Mouse (Mus musculus) embryonic facial prominence, embryonic 14.5 days (tissue): ENCODE results near the gene Slc38a3. TPM values are rescaled to one million over a fixed set of nuclear protein-coding genes. Genes with fewer than 3 reads are reported as not detected.
A peak's percentile ranks its signal among the peaks of the same experiment; 100 is the strongest.

Experiments used
- ATAC-seq: fragments of 200-750 bp; cut with Nextera tagmentation; 2 replicates; pipeline ENCODE4 v1.8.0; 2017; ENCODE audit warnings: low read depth, moderate number of reproducible peaks, moderate TSS enrichment
- DNase-seq: peaks from one replicate; pipeline ENCODE4 v3.0.0-alpha.2; 2015; ENCODE audit warnings: low spot score
- H3K27ac ChIP-seq: fragments of 300-500 bp; sonication (generic); replicated peaks from 2 replicates; pipeline ENCODE4 v1.5.1; 2014; ENCODE audit warnings: low read depth, mild to moderate bottlenecking, low read length, moderate library complexity
- H3K27me3 ChIP-seq: fragments of 300-500 bp; sonication (generic); replicated peaks from 2 replicates; pipeline ENCODE4 v1.6.1; 2014; ENCODE audit warnings: low read length; ENCODE audit not compliant: control insufficient read depth, insufficient read depth
- H3K36me3 ChIP-seq: fragments of 300-500 bp; sonication (generic); 2 replicates; pipeline ENCODE4 v1.6.1; 2014; ENCODE audit warnings: low read length, mixed read lengths; ENCODE audit not compliant: control insufficient read depth, insufficient read depth
- H3K4me1 ChIP-seq: fragments of 300-500 bp; sonication (generic); 2 replicates; pipeline ENCODE4 v1.6.1; 2014; ENCODE audit warnings: antibody characterized with exemption, low read length; ENCODE audit not compliant: control insufficient read depth, insufficient read depth
- H3K4me2 ChIP-seq: fragments of 300-500 bp; sonication (generic); 2 replicates; pipeline ENCODE4 v1.6.1; 2014; ENCODE audit warnings: low read depth, mild to moderate bottlenecking, low read length, moderate library complexity, mixed read lengths
- H3K4me3 ChIP-seq: fragments of 300-500 bp; sonication (generic); 2 replicates; pipeline ENCODE4 v1.5.1; 2014; ENCODE audit warnings: low read depth, mild to moderate bottlenecking, low read length
- H3K9ac ChIP-seq: fragments of 300-500 bp; sonication (generic); 2 replicates; pipeline ENCODE4 v1.6.1; 2014; ENCODE audit warnings: low read depth, mild to moderate bottlenecking, low read length, moderate library complexity, mixed read lengths
- H3K9me3 ChIP-seq: fragments of 300-500 bp; sonication (generic); 2 replicates; pipeline ENCODE4 v1.6.1; 2016; ENCODE audit warnings: low read length; ENCODE audit not compliant: control insufficient read depth
- WGBS: fragments of 180-500 bp; shearing (Covaris S2); extraction: QIAGEN DNeasy Blood & Tissue Kit; methylation state at CpG from one replicate; pipeline ENCODE4 v1.1.7; 2014; 5-methylcytosine and 5-hydroxymethylcytosine counted together
- polyA plus RNA-seq: library from polyadenylated mRNA; unstranded; fragments of >200 nt; fragmentation: Nextera tagmentation; extraction: Ambion mirVana; gene quantifications from 2 replicates; pipeline ENCODE4 v1.2.1, GENCODE M21; 2014

Slc38a3 gene
- polyA plus RNA-seq, 1 experiment from 2014 or later: 7.0 TPM

DNA sequence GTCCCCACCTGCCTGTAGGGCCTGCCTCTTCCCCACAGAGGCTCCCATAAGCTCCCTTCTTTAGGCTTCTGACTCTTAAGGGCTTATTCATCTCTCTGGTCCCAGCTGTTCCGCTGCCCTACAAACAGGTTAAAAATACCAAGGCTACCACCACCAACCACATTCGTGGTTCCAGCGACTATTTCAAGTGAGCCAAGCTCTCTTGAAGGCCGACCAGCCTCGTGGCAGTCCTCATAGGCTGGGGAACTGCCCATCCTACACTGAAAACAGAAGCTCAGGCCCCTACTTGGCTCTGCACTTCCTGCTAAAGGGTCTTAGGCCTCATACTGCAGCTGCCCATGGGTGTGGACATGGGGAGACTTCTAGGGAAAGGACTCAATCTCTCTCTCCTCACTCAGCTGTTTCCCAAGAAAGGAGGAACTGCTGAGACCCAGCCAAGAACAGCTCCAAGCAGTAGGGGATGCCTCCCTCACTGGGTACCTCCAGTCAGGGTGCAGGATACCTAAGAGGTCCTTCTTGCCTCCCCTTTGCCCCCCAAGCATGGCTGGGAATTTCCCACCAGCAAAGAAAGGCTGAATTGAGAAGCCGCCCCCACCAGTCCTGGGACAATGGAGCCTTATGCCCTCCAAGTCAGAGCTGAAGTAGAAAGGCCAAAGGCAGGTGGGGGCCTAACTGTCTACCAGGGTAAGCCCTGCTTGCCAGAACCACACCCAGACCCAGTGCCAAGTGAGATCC lies 57.7 kb downstream of the Slc38a3 start:
- Histone ChIP-seq H3K9ac (peak overlapping the region; percentile 73), H3K4me2 (peak overlapping the region; percentile 90), H3K36me3 (peaks cover 31% of the 10 kb centered on the region), H3K4me1 (peaks cover 40% of the 10 kb centered on the region), H3K27me3 (no peaks in the 10 kb centered on the region), H3K9me3 (no peaks in the 10 kb centered on the region), H3K27ac (peak overlapping the region; percentile 98), H3K4me3 (peak overlapping the region; percentile 39; the same call in 1 of the 2 replicates)
- WGBS: 64% methylated on average over 6 of the region's 6 CpGs
- peak; percentile 8; the same call in 1 of the 2 replicates for ATAC-seq
- peak; percentile 75 for DNase-seq

- Histone ChIP-seq H3K9ac (0 out of 2 replicates have a peak overlapping the region, but pooled peaks have one; percentile 10), H3K27me3 (no peaks in the 10 kb centered on the region), H3K27ac (peak overlapping the region; percentile 16; the same call in 1 of the 2 replicates), H3K36me3 (peaks cover 9% of the 10 kb centered on the region), H3K4me2 (0 out of 2 replicates have a peak overlapping the region, but pooled peaks have one; percentile 23), H3K4me3 (no peak overlapping the region), H3K4me1 (peaks cover 50% of the 10 kb centered on the region), H3K9me3 (no peaks in the 10 kb centered on the region)
- DNase-seq (no peak), ATAC-seq (no peak)
- WGBS: 57% methylated on average over 4 of the region's 4 CpGs
Measured at GRCm38 (mm10) chr9:107609433-107609830, 59.9 kb downstream of the Slc38a3 start.

GRCm38 (mm10) chr9:107608741-107609432 lies 60.4 kb downstream of the Slc38a3 start, which contains the start of gene Sema3b:
Gene Sema3b (minus strand): TSS chr9:107609229.
- Histone ChIP-seq H3K27ac (peak within 1 kb of the TSS; percentile 16; the same call in 1 of the 2 replicates), H3K4me1 (peaks cover 53% of the 10 kb centered on the region), H3K4me3 (no peak within 1 kb of the TSS), H3K9me3 (no peaks in the 10 kb centered on the region), H3K4me2 (peak within 1 kb of the TSS; percentile 23; the same call in 1 of the 2 replicates), H3K36me3 (peaks cover 3% of the 10 kb centered on the region; the same call in 1 of the 2 replicates), H3K9ac (0 out of 2 replicates have a peak within 1 kb of the TSS, but pooled peaks have one; percentile 34), H3K27me3 (no peaks in the 10 kb centered on the region)
- WGBS: 45% methylated on average over 11 of the region's 12 CpGs
- ATAC-seq (no peak), DNase-seq (no peak)

DNA sequence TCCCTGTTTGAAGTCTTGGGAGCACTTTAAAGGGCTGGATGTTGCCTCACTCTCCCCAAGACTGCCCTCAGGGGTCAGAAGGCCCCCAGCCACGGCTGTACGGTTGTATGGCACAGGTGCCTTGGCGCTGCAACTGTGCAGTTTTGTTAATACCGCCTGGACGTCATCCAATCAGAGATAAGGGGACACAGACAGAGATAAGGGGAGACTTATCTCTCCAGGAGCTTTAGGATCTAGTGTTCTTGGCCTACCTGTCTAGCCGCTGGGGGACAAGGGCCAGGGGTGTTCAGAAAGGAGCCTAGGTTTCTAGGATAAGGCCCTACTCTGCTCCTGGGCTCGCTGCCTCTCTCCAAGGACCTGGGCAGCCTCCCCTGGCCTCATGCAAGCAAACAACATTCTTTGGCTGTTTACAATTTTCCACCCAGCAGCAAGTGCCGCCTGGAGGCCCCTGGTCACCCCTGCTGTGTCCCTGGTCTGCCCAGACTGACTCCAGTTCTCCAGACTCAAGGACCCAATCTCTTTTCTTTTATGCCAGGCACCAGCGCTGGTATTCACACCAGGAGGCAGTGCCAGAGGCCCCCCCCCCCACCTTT lies 61.6 kb downstream of the Slc38a3 start:
- DNase-seq (no peak), ATAC-seq (no peak)
- WGBS: 56% methylated on average over 9 of the region's 9 CpGs
- Histone ChIP-seq H3K36me3 (no peaks in the 10 kb centered on the region), H3K4me3 (no peak overlapping the region), H3K27ac (no peak overlapping the region; the same call in 1 of the 2 replicates), H3K4me2 (no peak overlapping the region), H3K9ac (peak overlapping the region; percentile 34; the same call in 1 of the 2 replicates), H3K27me3 (no peaks in the 10 kb centered on the region), H3K9me3 (no peaks in the 10 kb centered on the region), H3K4me1 (peaks cover 53% of the 10 kb centered on the region)

DNA sequence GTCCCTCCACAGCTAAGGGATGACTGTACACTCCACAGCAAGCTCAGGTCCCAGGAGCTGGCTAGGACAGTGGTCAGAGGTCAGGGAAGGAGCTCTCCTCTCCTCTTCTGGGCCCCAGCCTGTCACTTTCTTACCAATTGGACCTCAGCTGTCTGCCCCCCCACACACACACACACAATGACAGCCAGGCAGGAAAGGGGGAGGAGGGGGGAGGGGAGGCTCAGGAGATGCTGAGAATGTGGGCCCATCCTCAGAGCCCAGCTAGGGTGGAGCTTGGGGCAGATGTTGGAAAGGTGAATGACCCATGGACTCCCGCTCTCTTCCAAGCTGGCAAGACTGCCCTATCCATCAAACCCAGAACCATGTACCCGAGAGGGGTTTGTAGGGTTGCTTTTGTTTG lies 62.3 kb downstream of the Slc38a3 start:
- Histone ChIP-seq H3K36me3 (no peaks in the 10 kb centered on the region), H3K27ac (no peak overlapping the region), H3K9ac (peak overlapping the region; percentile 44)

DNA sequence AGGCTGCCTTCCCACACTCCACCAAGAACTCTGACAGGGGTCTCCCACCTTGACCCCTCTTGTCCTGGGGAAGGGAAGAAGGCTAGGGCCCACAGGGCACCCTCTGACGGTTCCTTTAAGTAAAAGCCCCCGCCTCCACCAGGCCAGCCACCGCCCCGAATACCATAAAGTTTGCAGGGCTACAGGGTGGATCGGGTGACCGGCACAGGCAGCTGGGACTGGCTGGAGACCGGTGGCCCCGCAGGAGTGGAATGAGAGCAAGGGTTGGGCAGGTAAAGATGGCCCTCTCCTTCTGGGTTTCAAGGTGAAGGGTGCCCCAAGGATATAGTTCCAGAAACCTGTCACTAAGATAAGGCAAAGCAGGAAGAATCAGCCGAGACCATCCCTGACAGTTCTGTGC lies 62.7 kb downstream of the Slc38a3 start:
- 4% methylated on average over 9 of the region's 9 CpGs for WGBS
- Histone ChIP-seq H3K27ac (0 out of 2 replicates have a peak overlapping the region, but pooled peaks have one; percentile 6), H3K9me3 (no peaks in the 10 kb centered on the region), H3K4me3 (peak overlapping the region; percentile 7; the same call in 1 of the 2 replicates), H3K9ac (peak overlapping the region; percentile 44), H3K36me3 (no peaks in the 10 kb centered on the region), H3K4me1 (peaks cover 49% of the 10 kb centered on the region), H3K27me3 (no peaks in the 10 kb centered on the region), H3K4me2 (peak overlapping the region; percentile 39)
- DNase-seq: no peak
- no peak for ATAC-seq

More for the DNA sequence above, 62.3 kb downstream of the Slc38a3 start:
- ATAC-seq (no peak), DNase-seq (no peak)
- Histone ChIP-seq H3K27me3 (no peaks in the 10 kb centered on the region), H3K9me3 (no peaks in the 10 kb centered on the region), H3K4me1 (peaks cover 53% of the 10 kb centered on the region), H3K4me2 (peak overlapping the region; percentile 39), H3K4me3 (peak overlapping the region; percentile 7; the same call in 1 of the 2 replicates)
- 83% methylated on average over 2 of the region's 2 CpGs for WGBS

DNA sequence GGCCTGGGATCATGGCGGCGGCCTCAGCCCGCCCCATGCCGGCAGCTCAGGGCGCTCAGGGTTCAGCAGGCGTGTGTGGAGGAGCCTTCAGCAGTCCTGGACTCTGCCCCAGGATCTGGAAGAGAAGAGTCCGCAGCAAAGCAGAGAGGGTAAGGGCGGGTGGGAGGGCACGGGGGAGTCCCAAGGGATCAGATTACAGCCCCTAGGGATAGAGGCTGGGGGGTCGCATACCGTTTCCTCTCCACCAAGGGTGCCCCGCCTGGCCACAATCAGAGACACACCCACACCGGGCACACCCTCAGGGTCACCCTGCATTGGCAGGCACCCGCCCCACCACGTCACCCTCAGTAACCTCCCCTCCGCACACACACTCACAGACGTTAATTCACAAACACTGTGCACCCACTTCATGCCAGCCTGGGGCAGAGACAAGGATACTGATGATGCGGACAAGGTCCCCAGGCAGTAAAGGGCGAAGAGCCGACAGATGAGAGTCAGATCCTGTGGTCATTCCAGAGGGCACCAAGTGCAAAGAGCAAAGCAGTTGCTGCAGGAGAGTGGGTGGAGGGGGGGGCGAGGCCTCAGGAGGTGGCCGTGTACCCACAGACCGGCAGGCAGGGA lies 64.2 kb downstream of the Slc38a3 start:
- Histone ChIP-seq H3K27me3 (no peaks in the 10 kb centered on the region), H3K36me3 (no peaks in the 10 kb centered on the region), H3K4me3 (peak overlapping the region; percentile 19; the same call in 1 of the 2 replicates), H3K4me1 (peaks cover 46% of the 10 kb centered on the region), H3K9ac (peak overlapping the region; percentile 55), H3K27ac (peak overlapping the region; percentile 52), H3K9me3 (no peaks in the 10 kb centered on the region), H3K4me2 (peak overlapping the region; percentile 43)
- 35% methylated on average over 20 of the region's 23 CpGs for WGBS
- ATAC-seq: peak; percentile 24; the same call in 1 of the 2 replicates
- no peak for DNase-seq

DNA sequence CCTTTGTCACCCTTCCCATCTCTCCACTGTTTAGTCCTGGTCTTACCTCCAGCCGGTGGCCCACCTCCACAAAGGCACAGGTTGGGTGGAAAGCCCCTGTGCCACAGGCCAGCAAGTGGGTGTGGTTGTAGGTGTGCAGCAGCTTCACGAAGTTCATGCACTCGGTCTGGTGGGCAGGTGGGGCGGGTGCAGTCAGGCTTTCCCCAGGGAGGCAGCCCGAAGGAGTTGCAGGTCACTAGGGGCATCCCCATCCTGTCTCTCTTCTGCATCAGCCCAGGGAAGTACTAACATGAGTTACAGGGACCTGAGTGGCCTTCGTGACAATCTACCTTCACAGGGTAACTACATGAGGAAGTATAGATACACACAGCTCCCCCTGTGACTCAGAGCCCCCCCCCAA lies 66.1 kb downstream of the Slc38a3 start:
- no peak overlapping the region for H3K4me2 ChIP-seq
- H3K4me3 ChIP-seq: no peak overlapping the region
- no peaks in the 10 kb centered on the region for H3K9me3 ChIP-seq
- no peak overlapping the region for H3K27ac ChIP-seq
- H3K36me3 ChIP-seq: no peaks in the 10 kb centered on the region
- DNase-seq (no peak), ATAC-seq (no peak)
- no peak overlapping the region for H3K9ac ChIP-seq
- 82% methylated on average over 6 of the region's 6 CpGs for whole genome bisulfite sequencing
- no peaks in the 10 kb centered on the region for H3K27me3 ChIP-seq
- peaks cover 35% of the 10 kb centered on the region for H3K4me1 ChIP-seq
